Mouse (Mus musculus) kidney, embryonic 16.5 days (tissue): ENCODE measurements at regions not wholly inside any gene's neighbourhood (a gene's known extent, or its start where the extent isn't known, plus 50 kb on each side); places are given as distances from the start of the nearest gene placed in this dataset.

Experiments
- ATAC-seq: fragments of 200-750 bp; cut with Nextera tagmentation; 2 replicates; pipeline ENCODE4 v1.8.0; 2017; ENCODE audit warnings: moderate TSS enrichment; ENCODE audit not compliant: low FRiP score, low TSS enrichment
- H3K27ac ChIP-seq: fragments of 300-500 bp; sonication (generic); 2 replicates; pipeline ENCODE4 v1.5.1; 2014; ENCODE audit warnings: low read length
- H3K27me3 ChIP-seq: fragments of 300-500 bp; sonication (generic); 2 replicates; pipeline ENCODE4 v1.6.1; 2014; ENCODE audit warnings: low read length, control low read depth, mixed read lengths; ENCODE audit not compliant: insufficient read depth
- H3K36me3 ChIP-seq: fragments of 300-500 bp; sonication (generic); 2 replicates; pipeline ENCODE4 v1.6.1; 2014; ENCODE audit warnings: low read length, control low read depth, mixed read lengths; ENCODE audit not compliant: insufficient read depth
- H3K4me1 ChIP-seq: fragments of 300-500 bp; sonication (generic); 2 replicates; pipeline ENCODE4 v1.6.1; 2014; ENCODE audit warnings: low read length, control low read depth, mixed read lengths; ENCODE audit not compliant: insufficient read depth
- H3K4me2 ChIP-seq: fragments of 300-500 bp; sonication (generic); replicated peaks from 2 replicates; pipeline ENCODE4 v1.6.1; 2014; ENCODE audit warnings: low read depth, low read length
- H3K4me3 ChIP-seq: fragments of 300-500 bp; sonication (generic); 2 replicates; pipeline ENCODE4 v1.5.1; 2014; ENCODE audit warnings: mild to moderate bottlenecking, low read length
- H3K9ac ChIP-seq: fragments of 300-500 bp; sonication (generic); replicated peaks from 2 replicates; pipeline ENCODE4 v1.6.1; 2014; ENCODE audit warnings: low read length
- H3K9me3 ChIP-seq: fragments of 300-500 bp; sonication (generic); 2 replicates; pipeline ENCODE4 v1.6.1; 2016; ENCODE audit warnings: low read length, control low read depth
- WGBS: fragments of 180-500 bp; shearing (Covaris S2); extraction: QIAGEN DNeasy Blood & Tissue Kit; methylation state at CpG from one replicate; pipeline ENCODE4 v1.1.7; 2014; 5-methylcytosine and 5-hydroxymethylcytosine counted together

- Histone ChIP-seq H3K4me3 (no peak overlapping the region), H3K27ac (no peak overlapping the region), H3K4me1 (no peaks in the 10 kb centered on the region), H3K36me3 (no peaks in the 10 kb centered on the region), H3K9ac (no peak overlapping the region), H3K9me3 (no peaks in the 10 kb centered on the region), H3K27me3 (no peaks in the 10 kb centered on the region), H3K4me2 (no peak overlapping the region)
- WGBS = 76% methylated on average over 3 of the region's 3 CpGs
- ATAC-seq = no peak
Measured at GRCm38 (mm10) chr8:64542501-64542900, 150.4 kb downstream of the Cpe start.

- Histone ChIP-seq H3K27me3 (no peaks in the 10 kb centered on the region), H3K9me3 (no peaks in the 10 kb centered on the region), H3K4me3 (no peak overlapping the region), H3K9ac (no peak overlapping the region), H3K4me1 (no peaks in the 10 kb centered on the region), H3K36me3 (no peaks in the 10 kb centered on the region), H3K27ac (no peak overlapping the region), H3K4me2 (no peak overlapping the region)
- 73% methylated on average over 4 of the region's 4 CpGs for WGBS
- no peak for ATAC-seq
Measured at GRCm38 (mm10) chr8:64539846-64540472, 152.9 kb downstream of the Cpe start.

GRCm38 (mm10) chr8:64531780-64532179, 161.1 kb downstream of the Cpe start:
- 81% methylated on average over 2 of the region's 2 CpGs for WGBS
- Histone ChIP-seq H3K4me3 (no peak overlapping the region), H3K9ac (no peak overlapping the region), H3K27ac (no peak overlapping the region), H3K36me3 (no peaks in the 10 kb centered on the region), H3K4me1 (no peaks in the 10 kb centered on the region), H3K9me3 (no peaks in the 10 kb centered on the region), H3K4me2 (no peak overlapping the region), H3K27me3 (no peaks in the 10 kb centered on the region)
- ATAC-seq = no peak

- Histone ChIP-seq H3K36me3 (no peaks in the 10 kb centered on the region), H3K9me3 (no peaks in the 10 kb centered on the region), H3K27ac (no peak overlapping the region), H3K4me2 (no peak overlapping the region), H3K4me1 (no peaks in the 10 kb centered on the region), H3K9ac (no peak overlapping the region), H3K4me3 (no peak overlapping the region), H3K27me3 (no peaks in the 10 kb centered on the region)
- WGBS = 86% methylated on average over 8 of the region's 8 CpGs
- no peak for ATAC-seq
Measured at GRCm38 (mm10) chr8:64522441-64523102, 170.3 kb downstream of the Cpe start.

- no peak overlapping the region for H3K27ac ChIP-seq
- H3K4me1 ChIP-seq = no peaks in the 10 kb centered on the region
- H3K27me3 ChIP-seq = no peaks in the 10 kb centered on the region
- WGBS = 80% methylated on average over 1 of the region's 1 CpGs
- H3K9me3 ChIP-seq = no peaks in the 10 kb centered on the region
- no peak overlapping the region for H3K9ac ChIP-seq
- H3K4me2 ChIP-seq = no peak overlapping the region
- no peaks in the 10 kb centered on the region for H3K36me3 ChIP-seq
- ATAC-seq = no peak
- no peak overlapping the region for H3K4me3 ChIP-seq
Measured at GRCm38 (mm10) chr8:64519650-64520049, 173.2 kb downstream of the Cpe start.

GRCm38 (mm10) chr8:64515923-64516322, 176.9 kb downstream of the Cpe start:
- ATAC-seq = no peak
- no peak overlapping the region for H3K9ac ChIP-seq
- WGBS = 65% methylated on average over 5 of the region's 5 CpGs
- H3K27ac ChIP-seq = no peak overlapping the region
- no peak overlapping the region for H3K4me2 ChIP-seq
- H3K36me3 ChIP-seq = no peaks in the 10 kb centered on the region
- no peaks in the 10 kb centered on the region for H3K27me3 ChIP-seq
- H3K4me1 ChIP-seq = no peaks in the 10 kb centered on the region
- no peak overlapping the region for H3K4me3 ChIP-seq
- peaks cover 6% of the 10 kb centered on the region; the same call in 1 of the 2 replicates for H3K9me3 ChIP-seq

- 29% methylated on average over 6 of the region's 6 CpGs for WGBS
- Histone ChIP-seq H3K4me2 (no peak overlapping the region), H3K9me3 (no peaks in the 10 kb centered on the region), H3K36me3 (no peaks in the 10 kb centered on the region), H3K4me3 (no peak overlapping the region), H3K4me1 (peaks cover 5% of the 10 kb centered on the region; the same call in 1 of the 2 replicates), H3K27ac (no peak overlapping the region), H3K9ac (no peak overlapping the region), H3K27me3 (no peaks in the 10 kb centered on the region)
- no peak for ATAC-seq
Measured at GRCm38 (mm10) chr8:64497281-64498060, 195.4 kb downstream of the Cpe start.

- no peak overlapping the region for H3K9ac ChIP-seq
- H3K27me3 ChIP-seq = no peaks in the 10 kb centered on the region
- peak overlapping the region; percentile 21; the same call in 1 of the 2 replicates for H3K4me2 ChIP-seq
- H3K4me3 ChIP-seq = no peak overlapping the region
- peaks cover 5% of the 10 kb centered on the region; the same call in 1 of the 2 replicates for H3K4me1 ChIP-seq
- H3K9me3 ChIP-seq = no peaks in the 10 kb centered on the region
- no peak for ATAC-seq
- WGBS = 44% methylated on average over 14 of the region's 14 CpGs
- no peak overlapping the region for H3K27ac ChIP-seq
- no peaks in the 10 kb centered on the region for H3K36me3 ChIP-seq
Measured at GRCm38 (mm10) chr8:64496333-64497213, 196.3 kb downstream of the Cpe start.

GRCm38 (mm10) chr8:64491561-64491960, 201.3 kb downstream of the Cpe start:
- WGBS = 95% methylated on average over 2 of the region's 2 CpGs
- Histone ChIP-seq H3K36me3 (no peaks in the 10 kb centered on the region), H3K4me3 (no peak overlapping the region), H3K9ac (no peak overlapping the region), H3K27ac (no peak overlapping the region), H3K9me3 (no peaks in the 10 kb centered on the region), H3K4me1 (peaks cover 2% of the 10 kb centered on the region; the same call in 1 of the 2 replicates), H3K27me3 (no peaks in the 10 kb centered on the region), H3K4me2 (no peak overlapping the region)
- ATAC-seq = no peak
